Mouse (Mus musculus) embryonic facial prominence, embryonic 10.5 days (tissue): ENCODE measurements at regions not wholly inside any gene's neighbourhood (a gene's known extent, or its start where the extent isn't known, plus 50 kb on each side); places are given as distances from the start of the nearest gene placed in this dataset.

Experiments used
- DNase-seq: peaks from one replicate; pipeline ENCODE4 v3.0.0-alpha.2; 2017; ENCODE audit warnings: low spot score
- H3K27ac ChIP-seq: fragments of 300-500 bp; sonication (generic); replicated peaks from 2 replicates; pipeline ENCODE4 v1.5.1; 2016; ENCODE audit warnings: mild to moderate bottlenecking
- H3K27me3 ChIP-seq: fragments of 300-500 bp; sonication (generic); replicated peaks from 2 replicates; pipeline ENCODE4 v1.6.1; 2016; ENCODE audit warnings: low read depth, mild to moderate bottlenecking; ENCODE audit not compliant: poor library complexity, severe bottlenecking
- H3K36me3 ChIP-seq: fragments of 300-500 bp; sonication (generic); replicated peaks from 2 replicates; pipeline ENCODE4 v1.6.1; 2016; ENCODE audit warnings: mild to moderate bottlenecking, moderate library complexity
- H3K4me1 ChIP-seq: fragments of 300-500 bp; sonication (generic); 2 replicates; pipeline ENCODE4 v1.6.1; 2016
- H3K4me3 ChIP-seq: fragments of 300-500 bp; sonication (generic); 2 replicates; pipeline ENCODE4 v1.5.1; 2016; ENCODE audit warnings: mild to moderate bottlenecking, moderate library complexity
- H3K9me3 ChIP-seq: fragments of 300-500 bp; sonication (generic); 2 replicates; pipeline ENCODE4 v1.6.1; 2016; ENCODE audit warnings: mild to moderate bottlenecking
- WGBS: fragments of 180-500 bp; shearing (Covaris S2); methylation state at CpG from one replicate; pipeline ENCODE4 v1.1.7; 2016; 5-methylcytosine and 5-hydroxymethylcytosine counted together

GRCm38 (mm10) chr8:41742796-41743670 lies 326.2 kb upstream of the Frg1 start:
- 77% methylated on average over 11 of the region's 11 CpGs for WGBS
- H3K36me3 ChIP-seq = no peaks in the 10 kb centered on the region
- no peaks in the 10 kb centered on the region for H3K27me3 ChIP-seq
- no peak overlapping the region for H3K4me3 ChIP-seq
- no peak for DNase-seq
- H3K27ac ChIP-seq = no peak overlapping the region
- no peaks in the 10 kb centered on the region for H3K4me1 ChIP-seq
- no peaks in the 10 kb centered on the region for H3K9me3 ChIP-seq

DNA sequence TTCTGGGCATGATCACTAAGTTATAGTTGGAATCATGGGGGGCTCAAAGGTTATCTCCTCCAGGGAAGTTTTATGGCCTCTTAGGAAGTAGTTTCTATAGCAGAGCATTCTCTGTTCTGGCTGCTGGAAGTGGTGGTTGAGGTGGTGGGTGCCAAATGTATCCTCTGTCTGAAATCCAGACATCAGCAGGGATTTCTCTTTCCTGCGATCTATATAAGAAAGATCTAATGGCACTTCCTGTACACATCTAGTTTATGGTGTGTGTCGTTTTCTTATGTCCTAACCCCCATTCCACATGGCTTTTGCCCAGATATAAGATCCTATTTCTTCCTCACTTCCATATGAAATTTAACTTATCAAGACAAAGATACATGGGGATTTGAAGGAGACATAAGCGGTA lies 300.1 kb upstream of the Frg1 start:
- Histone ChIP-seq H3K36me3 (no peaks in the 10 kb centered on the region), H3K27ac (no peak overlapping the region), H3K4me3 (no peak overlapping the region), H3K27me3 (no peaks in the 10 kb centered on the region), H3K4me1 (no peaks in the 10 kb centered on the region), H3K9me3 (no peaks in the 10 kb centered on the region)
- DNase-seq = no peak
- WGBS = 91% methylated on average over 3 of the region's 3 CpGs

DNA sequence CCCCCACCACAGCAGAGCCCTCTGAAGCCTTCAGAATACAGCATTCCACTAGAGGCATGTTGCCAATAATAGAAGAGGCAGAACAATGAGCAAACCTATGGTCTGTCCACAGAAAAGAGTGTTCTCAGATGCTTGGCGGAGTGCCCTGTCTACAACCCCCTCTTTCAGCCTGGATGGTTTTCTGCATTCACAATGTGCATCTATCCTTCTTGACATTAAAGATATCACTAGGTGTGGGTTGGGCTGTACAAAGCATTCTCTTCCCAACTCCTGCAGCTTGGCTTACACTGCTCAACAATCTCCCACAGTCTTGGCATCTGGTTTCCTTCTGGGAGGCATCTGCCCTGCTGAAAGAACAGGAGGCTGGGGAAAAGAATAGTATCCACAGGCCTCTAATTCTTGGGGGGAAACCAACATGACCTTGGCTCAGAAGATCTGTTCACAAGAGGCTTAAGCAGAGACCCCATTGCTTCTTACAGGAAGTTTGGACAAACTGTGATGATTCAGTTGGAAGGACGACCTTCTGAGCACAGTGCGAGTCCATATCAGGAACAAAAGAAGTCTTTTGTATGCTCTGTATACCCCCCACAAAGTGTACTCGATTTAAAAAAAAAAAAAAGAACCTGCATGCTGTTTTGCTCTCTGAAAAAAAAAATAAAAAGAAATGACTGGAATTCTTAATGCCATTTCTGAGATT lies 296.9 kb upstream of the Frg1 start:
- WGBS = 57% methylated on average over 4 of the region's 4 CpGs
- Histone ChIP-seq H3K4me1 (no peaks in the 10 kb centered on the region), H3K9me3 (no peaks in the 10 kb centered on the region), H3K36me3 (no peaks in the 10 kb centered on the region), H3K27ac (no peak overlapping the region), H3K27me3 (no peaks in the 10 kb centered on the region), H3K4me3 (no peak overlapping the region)
- DNase-seq = no peak

DNA sequence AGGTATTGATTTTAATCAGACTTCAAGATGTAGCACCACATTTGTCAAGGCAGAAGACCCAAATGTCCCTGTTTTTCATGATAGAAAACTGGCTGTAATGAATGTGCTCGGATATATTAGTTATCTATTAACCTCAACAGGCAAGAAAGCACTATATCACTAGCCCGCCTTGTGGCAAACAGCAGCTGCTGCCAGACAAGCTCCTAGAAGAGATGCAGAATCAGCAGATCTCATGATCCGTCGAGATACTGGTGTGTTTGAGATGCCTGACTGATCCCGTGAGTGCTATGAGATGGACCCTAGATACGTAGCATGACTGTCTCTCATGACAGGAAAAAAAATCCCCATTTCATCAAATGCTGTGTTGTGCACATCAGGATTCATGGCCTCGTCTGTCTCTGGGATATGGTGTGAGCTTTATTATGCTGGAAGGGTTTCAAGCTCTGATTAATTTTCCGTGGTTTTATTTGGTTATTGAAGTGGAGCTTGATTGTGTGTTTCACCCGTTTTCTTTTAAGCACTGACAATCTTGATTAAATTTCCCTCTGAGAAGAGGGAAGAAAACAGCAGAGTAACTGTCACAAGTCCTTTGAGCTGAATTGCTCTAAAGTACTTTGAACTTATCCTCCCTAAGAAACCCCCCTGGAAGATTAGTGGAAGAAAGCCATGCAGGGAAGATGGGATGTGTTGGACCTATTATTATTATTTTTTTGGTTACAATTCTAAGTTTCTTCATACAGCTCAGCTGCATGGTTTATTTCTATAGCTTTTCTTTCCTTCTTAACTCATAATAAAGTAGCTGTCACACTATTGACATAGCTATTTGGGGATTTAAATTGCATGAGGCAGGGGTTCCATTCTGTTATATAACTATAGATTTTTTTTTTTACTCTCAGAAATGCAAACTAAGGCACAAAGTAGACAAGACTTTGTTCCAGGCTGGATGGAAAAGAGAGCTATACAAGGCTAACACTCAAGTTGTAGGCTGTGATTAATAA lies 287.4 kb upstream of the Frg1 start:
- H3K4me3 ChIP-seq = no peak overlapping the region
- DNase-seq = no peak
- H3K27ac ChIP-seq = no peak overlapping the region
- WGBS = 76% methylated on average over 9 of the region's 9 CpGs
- H3K4me1 ChIP-seq = no peaks in the 10 kb centered on the region
- no peaks in the 10 kb centered on the region for H3K27me3 ChIP-seq
- no peaks in the 10 kb centered on the region for H3K36me3 ChIP-seq
- no peaks in the 10 kb centered on the region for H3K9me3 ChIP-seq
